Mouse (Mus musculus) small intestine, adult 10 weeks (tissue): ENCODE results near the gene Ccdc148. TPM values are rescaled to one million over a fixed set of nuclear protein-coding genes. Genes with fewer than 3 reads are reported as not detected.

Source experiments
- polyA plus RNA-seq: library from polyadenylated mRNA; stranded (reverse); fragments of 350-450 nt; fragmentation: Illumina TruSeq; extraction: RNeasy Lipid Tissue Mini Kit (QIAGEN cat#74804); gene quantifications from one replicate; pipeline ENCODE4 v1.2.3, GENCODE M21; 2014; ENCODE audit warnings: low replicate concordance

Gene Ccdc148
- polyA plus RNA-seq: 2.6 TPM

DNA sequence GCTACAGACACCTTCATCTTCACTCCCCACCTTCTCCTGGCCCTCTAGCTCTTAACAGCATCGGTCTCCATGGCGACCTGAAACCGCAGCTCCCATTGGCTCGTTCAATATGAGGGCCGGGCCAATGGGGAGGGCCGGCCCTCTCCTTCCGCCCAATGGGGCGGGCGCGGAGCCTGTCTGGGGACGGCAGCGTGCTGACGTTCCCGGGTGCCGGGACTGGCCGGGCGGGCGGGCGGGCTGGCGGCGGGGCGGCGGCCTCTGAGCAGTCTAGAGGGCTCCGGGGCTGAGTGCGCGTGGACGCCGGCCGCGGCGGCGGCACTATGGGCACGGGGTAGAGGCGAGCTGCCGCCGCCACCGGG is at the start of gene Ccdc148, which contains the start of gene Pkp4:
Gene Ccdc148 (minus strand): TSS at position 79 of the 359 bp plus-strand sequence.
Gene Pkp4 (plus strand): TSS at position 246 of the 359 bp plus-strand sequence.

DNA sequence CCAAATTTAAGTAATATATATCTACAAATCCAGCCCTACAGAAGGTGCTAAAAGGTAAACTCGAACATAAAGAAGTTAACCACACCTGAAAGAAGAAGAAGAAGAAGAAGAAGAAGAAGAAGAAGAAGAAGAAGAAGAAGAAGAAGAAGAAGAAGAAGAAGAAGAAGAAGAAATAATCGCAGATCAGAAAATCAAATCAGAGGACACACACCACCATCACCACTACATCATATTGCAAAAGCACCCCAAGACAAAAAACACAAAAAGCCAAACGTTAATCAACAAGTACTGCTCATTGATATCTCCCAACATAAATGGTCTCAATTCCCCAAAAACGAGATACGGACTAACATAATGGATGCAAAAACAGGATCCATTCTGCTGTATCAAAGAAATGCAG is 301.3 kb downstream of the Ccdc148 start, which contains the start of gene Gm11099:
Gene Gm11099 (plus strand): TSS at position 301 of the 400 bp plus-strand sequence.

Other genes with a start within 250 kb of the Ccdc148 start
- gene Pkp4, start 167 bp upstream of the Ccdc148 start, polyA plus RNA-seq: 54.1 TPM